Mouse (Mus musculus) midbrain, embryonic 11.5 days (tissue): ENCODE measurements around the gene Rap1b. TPM values are rescaled to one million over a fixed set of nuclear protein-coding genes. Genes with fewer than 3 reads are reported as not detected.

ENCODE experiments used
- ATAC-seq: fragments of 200-750 bp; cut with Nextera tagmentation; 2 replicates; pipeline ENCODE4 v1.8.0; 2017; ENCODE audit warnings: moderate TSS enrichment, moderate library complexity; ENCODE audit not compliant: low FRiP score
- DNase-seq: peaks from one replicate; pipeline ENCODE4 v3.0.0; 2015; ENCODE audit warnings: low spot score; ENCODE audit errors: missing footprints
- H3K27ac ChIP-seq: fragments of 300-500 bp; sonication (generic); 2 replicates; pipeline ENCODE4 v1.5.1; 2014; ENCODE audit warnings: low read depth, low read length
- H3K27me3 ChIP-seq: fragments of 300-500 bp; sonication (generic); 2 replicates; pipeline ENCODE4 v1.6.1; 2014; ENCODE audit warnings: mild to moderate bottlenecking, low read length, moderate library complexity, mixed read lengths; ENCODE audit not compliant: control insufficient read depth, insufficient read depth
- H3K36me3 ChIP-seq: fragments of 300-500 bp; sonication (generic); 2 replicates; pipeline ENCODE4 v1.6.1; 2014; ENCODE audit warnings: mild to moderate bottlenecking, low read length, moderate library complexity, mixed read lengths; ENCODE audit not compliant: control insufficient read depth, insufficient read depth
- H3K4me1 ChIP-seq: fragments of 300-500 bp; sonication (generic); 2 replicates; pipeline ENCODE4 v1.6.1; 2014; ENCODE audit warnings: low read length; ENCODE audit not compliant: control insufficient read depth, insufficient read depth
- H3K4me2 ChIP-seq: fragments of 300-500 bp; sonication (generic); 2 replicates; pipeline ENCODE4 v1.6.1; 2014; ENCODE audit warnings: mild to moderate bottlenecking, moderate library complexity
- H3K4me3 ChIP-seq: fragments of 300-500 bp; sonication (generic); 2 replicates; pipeline ENCODE4 v1.5.1; 2014; ENCODE audit warnings: low read depth, low read length
- H3K9ac ChIP-seq: fragments of 300-500 bp; sonication (generic); 2 replicates; pipeline ENCODE4 v1.6.1; 2014; ENCODE audit warnings: low read length
- H3K9me3 ChIP-seq: fragments of 300-500 bp; sonication (generic); 2 replicates; pipeline ENCODE4 v1.6.1; 2016; ENCODE audit warnings: low read length; ENCODE audit not compliant: control insufficient read depth
- WGBS: fragments of 180-500 bp; shearing (Covaris S2); extraction: QIAGEN DNeasy Blood & Tissue Kit; methylation state at CpG from one replicate; pipeline ENCODE4 v1.1.7; 2014; 5-methylcytosine and 5-hydroxymethylcytosine counted together
- polyA plus RNA-seq: library from polyadenylated mRNA; unstranded; fragments of >200 nt; fragmentation: Nextera tagmentation; extraction: Ambion mirVana; gene quantifications from 2 replicates; pipeline ENCODE4 v1.2.1, GENCODE M21; 2014

Gene Rap1b
- polyA plus RNA-seq, 1 experiment from 2014 or later, result 172 TPM

- no peaks in the 10 kb centered on the region for H3K27me3 ChIP-seq
- ATAC-seq (no peak), DNase-seq (peak; percentile 61)
- H3K9ac ChIP-seq, result no peak overlapping the region
- H3K36me3 ChIP-seq, result peaks cover 34% of the 10 kb centered on the region
- H3K9me3 ChIP-seq, result no peaks in the 10 kb centered on the region
- no peak overlapping the region for H3K4me2 ChIP-seq
- H3K4me1 ChIP-seq, result no peaks in the 10 kb centered on the region
- H3K27ac ChIP-seq, result no peak overlapping the region
- 95% methylated on average over 22 of the region's 22 CpGs for WGBS
- no peak overlapping the region for H3K4me3 ChIP-seq
These were observed 71.6 kb downstream of the Rap1b start for GRCm38 (mm10) chr10:117774011-117774816.

GRCm38 (mm10) chr10:117773106-117773720, 72.6 kb downstream of the Rap1b start:
- H3K36me3 ChIP-seq, result peaks cover 36% of the 10 kb centered on the region
- H3K4me2 ChIP-seq, result no peak overlapping the region
- no peaks in the 10 kb centered on the region for H3K9me3 ChIP-seq
- no peak overlapping the region for H3K9ac ChIP-seq
- ATAC-seq, result no peak
- no peaks in the 10 kb centered on the region for H3K27me3 ChIP-seq
- WGBS, result 95% methylated on average over 7 of the region's 7 CpGs
- no peak overlapping the region for H3K27ac ChIP-seq
- no peak overlapping the region for H3K4me3 ChIP-seq
- H3K4me1 ChIP-seq, result no peaks in the 10 kb centered on the region
- peak; percentile 49 for DNase-seq

GRCm38 (mm10) chr10:117772364-117773105, 73.3 kb downstream of the Rap1b start:
- ATAC-seq, result no peak
- peak; percentile 74 for DNase-seq
- Histone ChIP-seq H3K27me3 (no peaks in the 10 kb centered on the region), H3K9ac (no peak overlapping the region), H3K36me3 (peaks cover 40% of the 10 kb centered on the region), H3K4me2 (no peak overlapping the region), H3K9me3 (no peaks in the 10 kb centered on the region), H3K27ac (no peak overlapping the region), H3K4me1 (no peaks in the 10 kb centered on the region), H3K4me3 (no peak overlapping the region)
- 89% methylated on average over 17 of the region's 17 CpGs for WGBS

- ATAC-seq (no peak), DNase-seq (no peak)
- Histone ChIP-seq H3K4me2 (no peak overlapping the region), H3K9me3 (no peaks in the 10 kb centered on the region), H3K9ac (no peak overlapping the region), H3K4me3 (no peak overlapping the region), H3K27ac (no peak overlapping the region), H3K4me1 (no peaks in the 10 kb centered on the region), H3K36me3 (peaks cover 37% of the 10 kb centered on the region), H3K27me3 (no peaks in the 10 kb centered on the region)
- 94% methylated on average over 10 of the region's 10 CpGs for WGBS
These were observed 74.7 kb downstream of the Rap1b start for GRCm38 (mm10) chr10:117771131-117771510.

- Histone ChIP-seq H3K9me3 (no peaks in the 10 kb centered on the region), H3K4me3 (no peak overlapping the region), H3K9ac (no peak overlapping the region), H3K4me2 (no peak overlapping the region), H3K4me1 (no peaks in the 10 kb centered on the region), H3K27ac (no peak overlapping the region), H3K36me3 (peaks cover 35% of the 10 kb centered on the region; the same call in 1 of the 2 replicates), H3K27me3 (no peaks in the 10 kb centered on the region)
- WGBS, result 93% methylated on average over 18 of the region's 18 CpGs
- ATAC-seq (no peak), DNase-seq (peak; percentile 80)
These were observed 75.3 kb downstream of the Rap1b start for GRCm38 (mm10) chr10:117770286-117771130.

- no peak for ATAC-seq
- H3K27me3 ChIP-seq, result no peaks in the 10 kb centered on the region
- 94% methylated on average over 9 of the region's 9 CpGs for WGBS
- no peaks in the 10 kb centered on the region for H3K4me1 ChIP-seq
- H3K9ac ChIP-seq, result no peak overlapping the region
- no peak overlapping the region for H3K4me2 ChIP-seq
- no peak overlapping the region for H3K27ac ChIP-seq
- H3K9me3 ChIP-seq, result no peaks in the 10 kb centered on the region
- DNase-seq, result peak; percentile 56
- H3K4me3 ChIP-seq, result no peak overlapping the region
- H3K36me3 ChIP-seq, result peaks cover 32% of the 10 kb centered on the region; the same call in 1 of the 2 replicates
These were observed 76.1 kb downstream of the Rap1b start for GRCm38 (mm10) chr10:117769541-117770285.

GRCm38 (mm10) chr10:117768141-117768440, 77.7 kb downstream of the Rap1b start:
- no peak for ATAC-seq
- H3K27me3 ChIP-seq, result no peaks in the 10 kb centered on the region
- peak; percentile 79 for DNase-seq
- H3K9me3 ChIP-seq, result no peaks in the 10 kb centered on the region
- no peaks in the 10 kb centered on the region for H3K4me1 ChIP-seq
- peaks cover 28% of the 10 kb centered on the region; the same call in 1 of the 2 replicates for H3K36me3 ChIP-seq
- no peak overlapping the region for H3K4me3 ChIP-seq
- H3K4me2 ChIP-seq, result no peak overlapping the region
- no peak overlapping the region for H3K27ac ChIP-seq
- H3K9ac ChIP-seq, result no peak overlapping the region
- 89% methylated on average over 7 of the region's 7 CpGs for WGBS
